Mouse (Mus musculus): ENCODE data around the gene Agmat. TPM values are rescaled to one million over a fixed set of nuclear protein-coding genes. Genes with fewer than 3 reads are reported as not detected.
A peak's percentile ranks its signal among the peaks of the same experiment; 100 is the strongest.

Agmat gene
- polyA plus RNA-seq, 1 experiment from 2014 or later: not detected

DNA sequence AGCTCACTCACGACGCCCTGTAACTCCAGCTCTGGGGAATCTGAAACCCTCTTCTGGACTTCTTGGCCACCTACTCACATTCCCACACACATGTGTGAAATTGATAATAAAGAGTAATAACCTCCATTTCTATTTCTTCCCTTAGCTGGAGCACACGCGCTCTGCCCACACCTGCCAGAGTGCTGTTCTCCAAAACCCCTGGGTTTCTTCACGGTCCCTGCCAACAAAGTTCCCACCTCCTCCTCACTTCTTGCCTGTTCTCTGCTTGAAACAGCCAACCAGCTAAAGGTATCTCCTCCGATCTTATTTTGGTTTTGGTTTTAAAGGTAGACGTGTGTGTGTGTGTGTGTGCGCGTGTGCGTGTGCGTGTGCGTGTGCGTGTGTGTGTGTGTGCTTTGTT, 16.1 kb upstream of the Agmat start:
- Histone ChIP-seq H3K9me3 (ENCODE audit: control insufficient read depth, low read length) (no peaks in the 10 kb centered on the region), H3K4me2 (ENCODE audit: low read depth, low read length) (no peak overlapping the region), H3K4me3 (ENCODE audit: low read depth, low read length) (no peak overlapping the region), H3K27ac (ENCODE audit: low read depth, low read length) (no peak overlapping the region), H3K4me1 (ENCODE audit: control insufficient read depth, insufficient read depth, low read length) (peaks cover 4% of the 10 kb centered on the region; the same call in 1 of the 2 replicates), H3K9ac (replicated peaks; ENCODE audit: low read depth, low read length) (no peak overlapping the region), H3K27me3 (ENCODE audit: control insufficient read depth, insufficient read depth, low read length) (no peaks in the 10 kb centered on the region), H3K36me3 (ENCODE audit: control insufficient read depth, insufficient read depth, low read length) (no peaks in the 10 kb centered on the region)
- WGBS: 86% methylated on average over 13 of the region's 13 CpGs
- no peak for ATAC-seq (ENCODE audit: low read depth)

DNA sequence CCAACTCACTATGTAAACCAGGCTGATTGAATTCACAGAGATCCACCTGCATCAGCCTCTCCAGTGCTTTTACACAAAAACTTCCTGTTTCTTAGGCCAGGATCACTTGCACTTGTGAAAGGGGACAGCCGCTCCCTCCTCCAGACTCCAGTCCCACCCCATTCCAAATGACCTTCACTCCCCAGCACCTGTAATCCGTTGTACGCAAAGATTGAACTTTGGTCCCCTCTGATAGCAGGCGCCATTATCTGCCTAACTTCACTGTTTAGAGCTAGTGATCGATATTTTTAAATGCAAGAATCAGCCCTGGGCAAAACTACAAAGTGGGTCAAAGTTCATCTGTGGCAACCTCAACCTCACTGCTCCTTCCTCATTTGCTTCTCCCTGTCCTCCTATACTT, 14.7 kb upstream of the Agmat start:
- Histone ChIP-seq H3K9ac (replicated peaks; ENCODE audit: low read depth, low read length) (no peak overlapping the region), H3K4me3 (ENCODE audit: low read depth, low read length) (no peak overlapping the region), H3K27me3 (ENCODE audit: control insufficient read depth, insufficient read depth, low read length) (no peaks in the 10 kb centered on the region), H3K4me1 (ENCODE audit: control insufficient read depth, insufficient read depth, low read length) (peaks cover 4% of the 10 kb centered on the region; the same call in 1 of the 2 replicates), H3K36me3 (ENCODE audit: control insufficient read depth, insufficient read depth, low read length) (no peaks in the 10 kb centered on the region), H3K27ac (ENCODE audit: low read depth, low read length) (no peak overlapping the region), H3K9me3 (ENCODE audit: control insufficient read depth, low read length) (no peaks in the 10 kb centered on the region), H3K4me2 (ENCODE audit: low read depth, low read length) (no peak overlapping the region)
- ATAC-seq (ENCODE audit: low read depth): no peak
- WGBS: 87% methylated on average over 5 of the region's 5 CpGs

GRCm38 (mm10) chr4:141734446-141735205, 11.8 kb upstream of the Agmat start:
- peaks cover 4% of the 10 kb centered on the region; the same call in 1 of the 2 replicates for H3K4me1 ChIP-seq (ENCODE audit: control insufficient read depth, insufficient read depth, low read length)
- ATAC-seq (ENCODE audit: low read depth): peak; percentile 99
- H3K9me3 ChIP-seq (ENCODE audit: control insufficient read depth, low read length): no peaks in the 10 kb centered on the region
- 8% methylated on average over 24 of the region's 24 CpGs for WGBS
- H3K9ac ChIP-seq (replicated peaks; ENCODE audit: low read depth, low read length): peak overlapping the region; percentile 32; the same call in 1 of the 2 replicates
- H3K4me3 ChIP-seq (ENCODE audit: low read depth, low read length): peak overlapping the region; percentile 36
- peak overlapping the region; percentile 71 for H3K4me2 ChIP-seq (ENCODE audit: low read depth, low read length)
- H3K27ac ChIP-seq (ENCODE audit: low read depth, low read length): no peak overlapping the region
- H3K36me3 ChIP-seq (ENCODE audit: control insufficient read depth, insufficient read depth, low read length): no peaks in the 10 kb centered on the region
- H3K27me3 ChIP-seq (ENCODE audit: control insufficient read depth, insufficient read depth, low read length): no peaks in the 10 kb centered on the region

DNA sequence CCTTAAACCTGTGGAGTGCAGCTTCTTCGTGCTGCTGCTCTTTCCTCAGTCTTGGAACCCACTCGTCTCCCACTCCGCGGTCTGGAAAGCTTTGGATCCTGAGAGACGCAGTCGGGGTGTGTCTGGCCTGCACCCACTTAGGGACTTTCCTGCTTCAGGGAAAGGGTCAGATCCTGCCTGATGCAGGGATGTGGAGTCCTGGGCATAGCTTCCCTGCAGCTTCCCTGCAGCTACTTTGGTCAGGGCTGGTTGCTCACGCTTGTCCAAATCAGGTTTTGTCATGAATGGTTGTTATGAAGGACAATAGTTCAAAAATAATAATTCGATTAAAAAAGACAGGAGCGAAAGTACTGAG, 11.3 kb upstream of the Agmat start:
- Histone ChIP-seq H3K4me3 (ENCODE audit: low read depth, low read length) (peak overlapping the region; percentile 36), H3K4me2 (ENCODE audit: low read depth, low read length) (peak overlapping the region; percentile 71), H3K9ac (replicated peaks; ENCODE audit: low read depth, low read length) (0 out of 2 replicates have a peak overlapping the region, but pooled peaks have one; percentile 32), H3K27ac (ENCODE audit: low read depth, low read length) (no peak overlapping the region), H3K4me1 (ENCODE audit: control insufficient read depth, insufficient read depth, low read length) (peaks cover 4% of the 10 kb centered on the region; the same call in 1 of the 2 replicates), H3K36me3 (ENCODE audit: control insufficient read depth, insufficient read depth, low read length) (no peaks in the 10 kb centered on the region), H3K9me3 (ENCODE audit: control insufficient read depth, low read length) (no peaks in the 10 kb centered on the region), H3K27me3 (ENCODE audit: control insufficient read depth, insufficient read depth, low read length) (no peaks in the 10 kb centered on the region)
- ATAC-seq (ENCODE audit: low read depth): no peak; the same call in 1 of the 2 replicates
- WGBS: 23% methylated on average over 9 of the region's 9 CpGs

DNA sequence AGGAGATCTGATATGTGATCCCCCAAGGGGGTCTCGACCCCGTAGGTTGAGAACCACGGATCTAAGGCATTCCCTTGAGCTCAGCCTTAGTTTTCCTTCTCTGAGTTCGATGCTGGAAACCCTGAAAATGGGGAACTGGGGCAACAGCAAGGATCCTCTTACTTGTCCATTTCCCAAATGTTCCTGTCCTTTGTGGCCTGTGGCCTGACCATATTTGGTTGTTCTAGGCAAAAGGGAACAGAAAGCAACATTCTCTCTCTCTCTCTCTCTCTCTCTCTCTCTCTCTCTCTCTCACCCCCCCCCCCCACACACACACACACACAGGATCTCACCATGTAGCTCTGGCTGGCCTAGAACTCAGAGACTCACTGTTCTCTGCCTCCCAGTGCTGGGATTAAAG, 9.6 kb upstream of the Agmat start:
- Histone ChIP-seq H3K9ac (replicated peaks; ENCODE audit: low read depth, low read length) (no peak overlapping the region), H3K4me2 (ENCODE audit: low read depth, low read length) (no peak overlapping the region), H3K36me3 (ENCODE audit: control insufficient read depth, insufficient read depth, low read length) (no peaks in the 10 kb centered on the region), H3K4me3 (ENCODE audit: low read depth, low read length) (no peak overlapping the region), H3K27me3 (ENCODE audit: control insufficient read depth, insufficient read depth, low read length) (no peaks in the 10 kb centered on the region), H3K9me3 (ENCODE audit: control insufficient read depth, low read length) (no peaks in the 10 kb centered on the region), H3K27ac (ENCODE audit: low read depth, low read length) (no peak overlapping the region), H3K4me1 (ENCODE audit: control insufficient read depth, insufficient read depth, low read length) (peaks cover 4% of the 10 kb centered on the region; the same call in 1 of the 2 replicates)
- no peak for ATAC-seq (ENCODE audit: low read depth)
- WGBS: 83% methylated on average over 4 of the region's 4 CpGs

GRCm38 (mm10) chr4:141738015-141738414, 8.5 kb upstream of the Agmat start:
- no peak overlapping the region for H3K9ac ChIP-seq (replicated peaks; ENCODE audit: low read depth, low read length)
- 78% methylated on average over 8 of the region's 8 CpGs for WGBS
- no peaks in the 10 kb centered on the region for H3K9me3 ChIP-seq (ENCODE audit: control insufficient read depth, low read length)
- ATAC-seq (ENCODE audit: low read depth): no peak
- no peaks in the 10 kb centered on the region for H3K36me3 ChIP-seq (ENCODE audit: control insufficient read depth, insufficient read depth, low read length)
- no peak overlapping the region for H3K4me3 ChIP-seq (ENCODE audit: low read depth, low read length)
- H3K27me3 ChIP-seq (ENCODE audit: control insufficient read depth, insufficient read depth, low read length): no peaks in the 10 kb centered on the region
- H3K27ac ChIP-seq (ENCODE audit: low read depth, low read length): no peak overlapping the region
- peaks cover 4% of the 10 kb centered on the region; the same call in 1 of the 2 replicates for H3K4me1 ChIP-seq (ENCODE audit: control insufficient read depth, insufficient read depth, low read length)
- H3K4me2 ChIP-seq (ENCODE audit: low read depth, low read length): no peak overlapping the region

DNA sequence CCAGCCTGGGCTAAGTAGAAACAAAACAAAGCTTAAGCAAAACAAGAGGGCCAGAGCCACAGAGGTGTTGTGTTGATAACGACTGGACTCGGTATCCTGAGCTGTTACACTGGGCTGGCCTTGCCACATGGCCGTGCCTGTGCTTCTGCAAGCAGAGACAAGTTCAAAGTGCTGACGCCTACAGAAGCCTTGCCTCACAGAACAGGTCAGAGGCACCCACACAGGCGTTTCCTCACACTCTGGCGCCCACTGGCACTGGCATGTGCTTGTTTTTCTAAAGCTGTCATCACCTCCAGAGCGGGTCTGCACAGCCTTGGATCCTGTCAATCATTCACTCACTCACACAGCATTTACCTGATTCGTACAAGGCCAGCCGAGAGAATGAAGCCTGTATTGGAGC, 4.6 kb upstream of the Agmat start:
- H3K9ac ChIP-seq (replicated peaks; ENCODE audit: low read depth, low read length): no peak overlapping the region
- ATAC-seq (ENCODE audit: low read depth): no peak
- H3K36me3 ChIP-seq (ENCODE audit: control insufficient read depth, insufficient read depth, low read length): no peaks in the 10 kb centered on the region
- WGBS: 79% methylated on average over 9 of the region's 9 CpGs
- no peaks in the 10 kb centered on the region for H3K27me3 ChIP-seq (ENCODE audit: control insufficient read depth, insufficient read depth, low read length)
- no peak overlapping the region for H3K27ac ChIP-seq (ENCODE audit: low read depth, low read length)
- no peaks in the 10 kb centered on the region for H3K9me3 ChIP-seq (ENCODE audit: control insufficient read depth, low read length)
- H3K4me1 ChIP-seq (ENCODE audit: control insufficient read depth, insufficient read depth, low read length): no peaks in the 10 kb centered on the region
- no peak overlapping the region for H3K4me2 ChIP-seq (ENCODE audit: low read depth, low read length)
- no peak overlapping the region for H3K4me3 ChIP-seq (ENCODE audit: low read depth, low read length)

- H3K36me3 ChIP-seq (ENCODE audit: control insufficient read depth, insufficient read depth, low read length): no peaks in the 10 kb centered on the region
- no peaks in the 10 kb centered on the region for H3K9me3 ChIP-seq (ENCODE audit: control insufficient read depth, low read length)
- no peaks in the 10 kb centered on the region for H3K4me1 ChIP-seq (ENCODE audit: control insufficient read depth, insufficient read depth, low read length)
- no peaks in the 10 kb centered on the region for H3K27me3 ChIP-seq (ENCODE audit: control insufficient read depth, insufficient read depth, low read length)
- H3K4me2 ChIP-seq (ENCODE audit: low read depth, low read length): no peak overlapping the region
- no peak for ATAC-seq (ENCODE audit: low read depth)
- no peak overlapping the region for H3K4me3 ChIP-seq (ENCODE audit: low read depth, low read length)
- H3K27ac ChIP-seq (ENCODE audit: low read depth, low read length): no peak overlapping the region
- 94% methylated on average over 4 of the region's 4 CpGs for WGBS
- no peak overlapping the region for H3K9ac ChIP-seq (replicated peaks; ENCODE audit: low read depth, low read length)
Measured at GRCm38 (mm10) chr4:141742381-141742780, 4.1 kb upstream of the Agmat start.

- WGBS: 41% methylated on average over 11 of the region's 11 CpGs
- Histone ChIP-seq H3K4me3 (ENCODE audit: low read depth, low read length) (no peak overlapping the region), H3K27me3 (ENCODE audit: control insufficient read depth, insufficient read depth, low read length) (no peaks in the 10 kb centered on the region), H3K9ac (replicated peaks; ENCODE audit: low read depth, low read length) (no peak overlapping the region), H3K36me3 (ENCODE audit: control insufficient read depth, insufficient read depth, low read length) (no peaks in the 10 kb centered on the region), H3K27ac (ENCODE audit: low read depth, low read length) (no peak overlapping the region), H3K4me2 (ENCODE audit: low read depth, low read length) (no peak overlapping the region), H3K4me1 (ENCODE audit: control insufficient read depth, insufficient read depth, low read length) (no peaks in the 10 kb centered on the region), H3K9me3 (ENCODE audit: control insufficient read depth, low read length) (no peaks in the 10 kb centered on the region)
- no peak for ATAC-seq (ENCODE audit: low read depth)
Measured at GRCm38 (mm10) chr4:141749557-141749956, 3.1 kb downstream of the Agmat start.
